Mouse (Mus musculus): ENCODE measurements around the gene Sdhaf4.

DNA sequence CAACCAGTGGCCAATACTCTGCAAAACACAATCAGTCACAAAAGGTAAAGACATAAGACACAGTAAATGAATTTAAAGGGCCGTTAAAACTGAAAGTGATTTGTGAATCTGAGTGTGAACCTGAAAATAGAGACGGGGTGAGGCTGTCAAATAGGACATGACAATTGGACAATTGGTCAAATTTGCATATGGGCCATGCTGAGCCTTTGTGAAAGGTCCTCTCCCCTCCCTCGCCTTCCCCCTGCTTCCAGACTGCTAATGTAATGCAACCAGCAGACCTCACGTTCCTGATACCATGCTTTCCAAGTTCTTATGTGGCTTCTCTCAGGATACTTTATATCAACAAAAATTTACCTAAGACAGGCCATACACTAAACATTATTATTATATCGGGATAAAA lies 37.6 kb upstream of the Sdhaf4 start:
- TF ChIP-seq POLR2A (IDR thresholded peaks at IDR 0.05; ENCODE audit: insufficient read depth, low read depth, low read length) (no peak), CTCF (IDR thresholded peaks at IDR 0.05; ENCODE audit: insufficient read depth, low read depth, low read length) (no peak)
